Mouse (Mus musculus) right cerebral cortex, postnatal 4 days (tissue): ENCODE data around the gene Mkrn2.
"Not testable (repeated sequence)": the region's sequence is repeated elsewhere in the genome, so short reads cannot be mapped to it uniquely, and the experiment has no call there.

Experiments
- DNase-seq: peaks from one replicate; pipeline ENCODE4 v3.0.0-alpha.2; 2022

Gene Mkrn2

GRCm38 (mm10) chr6:115610301-115610700, 8.6 kb downstream of the Mkrn2 start:
- no peak for DNase-seq

- no peak for DNase-seq
Observed at GRCm38 (mm10) chr6:115613793-115614192, 12.1 kb downstream of the Mkrn2 start.

- no peak for DNase-seq
Observed at GRCm38 (mm10) chr6:115615983-115616382, 14.3 kb downstream of the Mkrn2 start.

GRCm38 (mm10) chr6:115619818-115620217, 18.1 kb downstream of the Mkrn2 start:
- DNase-seq = no peak

GRCm38 (mm10) chr6:115620942-115621341, 19.2 kb downstream of the Mkrn2 start:
- DNase-seq = no peak

GRCm38 (mm10) chr6:115626121-115626520, 24.4 kb downstream of the Mkrn2 start:
- DNase-seq = no peak

GRCm38 (mm10) chr6:115631056-115631795, 29.5 kb downstream of the Mkrn2 start:
- DNase-seq = no peak

GRCm38 (mm10) chr6:115634015-115634414, 32.3 kb downstream of the Mkrn2 start:
- no peak for DNase-seq

GRCm38 (mm10) chr6:115638188-115638587, 36.5 kb downstream of the Mkrn2 start:
- not testable (repeated sequence) for DNase-seq

GRCm38 (mm10) chr6:115643315-115643714, 41.6 kb downstream of the Mkrn2 start:
- DNase-seq = no peak

GRCm38 (mm10) chr6:115649792-115650365, 48.2 kb downstream of the Mkrn2 start:
- DNase-seq = no peak

- no peak for DNase-seq
Observed at GRCm38 (mm10) chr6:115650476-115651427, 49.0 kb downstream of the Mkrn2 start.

- DNase-seq = no peak
Observed at GRCm38 (mm10) chr6:115651719-115652118, 50.0 kb downstream of the Mkrn2 start.

- no peak for DNase-seq
Observed at GRCm38 (mm10) chr6:115653939-115654338, 52.2 kb downstream of the Mkrn2 start.

GRCm38 (mm10) chr6:115658802-115659201, 57.1 kb downstream of the Mkrn2 start:
- DNase-seq = no peak

GRCm38 (mm10) chr6:115664268-115664667, 62.6 kb downstream of the Mkrn2 start:
- no peak for DNase-seq

GRCm38 (mm10) chr6:115666641-115667040, 64.9 kb downstream of the Mkrn2 start:
- no peak for DNase-seq
